11 mouse cellular contexts compared by ENCODE assay signal in the genomic region with DNA sequence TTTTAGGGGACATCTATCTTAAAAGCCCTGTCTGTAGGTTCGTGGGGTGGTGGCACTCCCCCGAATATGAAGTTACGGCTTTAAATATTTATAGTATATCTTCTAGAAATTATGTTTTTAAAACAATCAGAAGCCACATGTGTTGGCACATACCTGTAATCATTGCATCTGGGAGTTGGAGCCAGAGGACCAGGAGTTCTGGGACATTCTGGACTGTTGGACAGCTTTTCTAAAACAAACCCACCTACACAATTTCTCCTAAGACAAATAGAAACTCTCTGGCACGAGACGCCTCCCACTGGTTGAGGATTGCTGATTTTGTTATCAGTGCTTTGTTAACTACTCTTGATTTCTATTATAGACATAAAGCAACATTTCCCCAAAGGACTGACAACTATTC.
"Had no signal": no experiment of that assay in that cellular context is flagged by ENCODE, and none has a peak within 500 bp of the region (broad histone marks: within the 10 kb centered on the region; RNA-seq: fewer than 3 reads in every experiment).

No protein-coding gene starts in this region.

- H3K9ac ChIP-seq: limb, embryonic 15.5 days; liver, embryonic 12.5 days had no signal

- H3K36me3 ChIP-seq: heart, embryonic 13.5 days; heart, embryonic 15.5 days; hindbrain, embryonic 13.5 days; hindbrain, embryonic 15.5 days; intestine, embryonic 15.5 days; limb, embryonic 13.5 days; limb, embryonic 15.5 days; liver, embryonic 12.5 days had no signal

- H3K27me3 ChIP-seq: heart, embryonic 13.5 days; heart, embryonic 15.5 days; hindbrain, embryonic 13.5 days; hindbrain, embryonic 15.5 days; intestine, embryonic 15.5 days; limb, embryonic 13.5 days; limb, embryonic 15.5 days had no signal

- H3K27ac ChIP-seq: heart, adult 2 months; left cerebral cortex, adult 2 months; limb, embryonic 13.5 days; liver, embryonic 12.5 days had no signal

- H3K9me3 ChIP-seq: heart, embryonic 13.5 days; heart, embryonic 15.5 days; hindbrain, embryonic 13.5 days; hindbrain, embryonic 15.5 days; intestine, embryonic 15.5 days; limb, embryonic 13.5 days; limb, embryonic 15.5 days; liver, embryonic 12.5 days had no signal

- H3K4me3 ChIP-seq: heart, adult 2 months had no signal

- ATAC-seq: inflammation-experienced regulatory T-cells, adult 6 months; liver, embryonic 12.5 days had no signal
